Mouse (Mus musculus) kidney, adult 2 months (tissue): ENCODE data around the gene 1700047I17Rik2. TPM values are rescaled to one million over a fixed set of nuclear protein-coding genes. Genes with fewer than 3 reads are reported as not detected.
"Not testable (repeated sequence)": the region's sequence is repeated elsewhere in the genome, so short reads cannot be mapped to it uniquely, and the experiment has no call there.

Source experiments
- DNase-seq: peaks from one replicate; pipeline ENCODE4 v3.0.0; 2021
- H3K27ac ChIP-seq: fragments of 200-500 bp; 2 replicates; pipeline ENCODE4 v1.5.1; 2012; ENCODE audit warnings: low read depth, low read length, control low read depth, inconsistent platforms; ENCODE audit not compliant: insufficient read depth
- H3K27me3 ChIP-seq: fragments of 200-500 bp; replicated peaks from 2 replicates; pipeline ENCODE4 v1.6.1; 2012; ENCODE audit warnings: mild to moderate bottlenecking, moderate library complexity, low read length, inconsistent platforms; ENCODE audit not compliant: control insufficient read depth, insufficient read depth
- H3K36me3 ChIP-seq: fragments of 200-500 bp; 2 replicates; pipeline ENCODE4 v1.6.1; 2012; ENCODE audit warnings: mild to moderate bottlenecking, moderate library complexity, low read length, inconsistent platforms; ENCODE audit not compliant: control insufficient read depth, insufficient read depth
- H3K4me1 ChIP-seq: fragments of 200-500 bp; 2 replicates; pipeline ENCODE4 v1.6.1; 2011; ENCODE audit warnings: low read length; ENCODE audit not compliant: control insufficient read depth, insufficient read depth
- H3K4me3 ChIP-seq: fragments of 200-500 bp; 2 replicates; pipeline ENCODE4 v1.5.1; 2011; ENCODE audit warnings: mild to moderate bottlenecking, low read depth, low read length, control low read depth; ENCODE audit not compliant: insufficient read depth
- WGBS: fragments of 180-500 bp; shearing (Covaris S2); methylation state at CpG from one replicate; pipeline ENCODE4 v1.1.7; 2018; 5-methylcytosine and 5-hydroxymethylcytosine counted together
- polyA plus RNA-seq: library from polyadenylated mRNA; depleted of rRNA; stranded (reverse); fragments of >200 nt; gene quantifications from 2 replicates; pipeline ENCODE4 v1.2.3, GENCODE M21; 2012; rRNA removed

Gene 1700047I17Rik2
- polyA plus RNA-seq, 1 experiment = not detected

DNA sequence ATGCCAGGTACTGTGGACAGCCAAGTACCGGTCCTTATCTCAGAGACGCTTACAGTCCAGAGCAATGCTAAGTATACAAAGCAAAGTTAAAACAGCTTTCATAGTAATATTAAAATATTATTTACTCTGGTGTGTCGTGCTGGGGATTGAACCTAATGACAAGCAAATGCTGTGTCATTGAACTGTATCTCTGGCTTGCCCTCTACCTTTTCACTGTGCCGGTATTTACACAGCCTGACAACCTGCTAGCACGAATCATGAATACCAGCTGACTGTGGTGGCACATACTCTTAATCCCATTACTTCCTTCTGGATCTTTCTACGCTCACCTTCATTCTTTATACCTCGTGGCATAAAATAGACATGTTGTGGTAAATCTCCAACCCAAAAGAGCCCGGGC lies 42.9 kb downstream of the 1700047I17Rik2 start:
- no CpG with 5 or more reads among the region's 8 CpGs for WGBS
- not testable (repeated sequence) for DNase-seq, H3K27ac ChIP-seq, H3K36me3 ChIP-seq, H3K4me1 ChIP-seq, H3K4me3 ChIP-seq, H3K27me3 ChIP-seq

DNA sequence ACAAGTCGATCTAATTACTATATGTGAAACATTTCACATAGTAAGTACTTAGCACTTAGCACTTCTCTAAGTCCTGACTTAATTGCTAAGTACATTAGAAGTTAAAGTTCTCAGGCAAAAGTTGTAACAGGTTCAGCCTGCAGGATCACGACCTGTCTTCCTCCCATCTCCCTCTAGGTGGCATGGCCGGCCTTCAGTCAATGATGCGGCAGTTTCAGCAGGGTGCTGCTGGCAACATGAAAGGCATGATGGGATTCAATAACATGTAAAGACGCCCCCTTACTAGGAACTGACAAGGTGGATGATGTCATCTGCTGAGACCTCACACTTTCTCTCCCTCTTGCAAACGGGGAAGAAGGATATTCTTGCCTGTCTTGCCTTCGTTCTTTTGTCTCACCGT lies 62.6 kb downstream of the 1700047I17Rik2 start:
- H3K4me1 ChIP-seq, H3K36me3 ChIP-seq, H3K4me3 ChIP-seq, H3K27me3 ChIP-seq, H3K27ac ChIP-seq, DNase-seq: not testable (repeated sequence)
- no CpG with 5 or more reads among the region's 8 CpGs for WGBS

DNA sequence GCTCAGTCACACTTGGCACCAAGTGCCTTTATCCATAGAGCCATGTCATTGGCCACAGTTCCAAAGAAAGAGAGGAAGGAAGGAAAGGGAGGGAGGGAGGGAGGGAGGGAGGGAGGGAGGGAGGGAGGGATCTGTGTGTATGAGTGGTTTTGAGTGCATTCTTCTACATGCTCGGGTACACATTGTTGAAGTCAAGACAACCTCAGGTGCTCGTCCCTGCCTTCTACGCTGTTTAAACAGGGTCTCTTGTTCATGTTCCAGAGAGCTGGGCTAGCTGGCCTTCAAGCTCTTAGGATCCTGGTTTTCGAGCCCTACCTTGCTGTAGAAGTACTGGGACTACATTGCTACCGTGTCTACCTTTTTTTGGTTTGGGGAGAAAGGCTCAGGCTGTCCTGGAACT lies 64.0 kb downstream of the 1700047I17Rik2 start:
- H3K27me3 ChIP-seq, H3K4me3 ChIP-seq, H3K36me3 ChIP-seq, H3K4me1 ChIP-seq, H3K27ac ChIP-seq, DNase-seq: not testable (repeated sequence)
- WGBS = no CpG with 5 or more reads among the region's 5 CpGs

Other genes with a start within 250 kb of the 1700047I17Rik2 start
- not detected in 2 replicates for gene Gm20403, start 213.1 kb upstream of the 1700047I17Rik2 start, polyA plus RNA-seq
- gene Baz1a, start 185.2 kb upstream of the 1700047I17Rik2 start, polyA plus RNA-seq = 2.6 and 3.8 TPM in 2 replicates
- gene 2700097O09Rik, start 119.5 kb upstream of the 1700047I17Rik2 start, polyA plus RNA-seq = 7.0 and 9.1 TPM in 2 replicates
- 12.8 and 14.5 TPM in 2 replicates for gene Srp54a, start 119.3 kb upstream of the 1700047I17Rik2 start, polyA plus RNA-seq
- gene Fam177a, start 75.1 kb upstream of the 1700047I17Rik2 start, polyA plus RNA-seq = 4.9 and 5.6 TPM in 2 replicates
- gene Srp54b, start 44.5 kb upstream of the 1700047I17Rik2 start, polyA plus RNA-seq = 12.6 and 13.3 TPM in 2 replicates
- 6.5 and 10.0 TPM in 2 replicates for gene Srp54c, start 30.6 kb downstream of the 1700047I17Rik2 start, polyA plus RNA-seq
- gene 1110008L16Rik, start 100.0 kb downstream of the 1700047I17Rik2 start, polyA plus RNA-seq = 12.5 and 13.2 TPM in 2 replicates
- 1.9 and 3.0 TPM in 2 replicates for gene Ppp2r3c, start 103.4 kb downstream of the 1700047I17Rik2 start, polyA plus RNA-seq
- gene Psma6, start 184.6 kb downstream of the 1700047I17Rik2 start, polyA plus RNA-seq = 48.5 and 80.2 TPM in 2 replicates